Mouse (Mus musculus) sigmoid colon, adult 10 weeks (tissue): ENCODE measurements around the gene Sept5. TPM values are rescaled to one million over a fixed set of nuclear protein-coding genes. Genes with fewer than 3 reads are reported as not detected.

Experiments
- polyA plus RNA-seq: library from polyadenylated mRNA; stranded (reverse); fragments of 350-450 nt; fragmentation: Illumina TruSeq; extraction: RNeasy Lipid Tissue Mini Kit (QIAGEN cat#74804); gene quantifications from one replicate; pipeline ENCODE4 v1.2.3, GENCODE M21; 2014; ENCODE audit warnings: low read depth, low replicate concordance

Gene Sept5
- polyA plus RNA-seq, result 1.5 TPM

DNA sequence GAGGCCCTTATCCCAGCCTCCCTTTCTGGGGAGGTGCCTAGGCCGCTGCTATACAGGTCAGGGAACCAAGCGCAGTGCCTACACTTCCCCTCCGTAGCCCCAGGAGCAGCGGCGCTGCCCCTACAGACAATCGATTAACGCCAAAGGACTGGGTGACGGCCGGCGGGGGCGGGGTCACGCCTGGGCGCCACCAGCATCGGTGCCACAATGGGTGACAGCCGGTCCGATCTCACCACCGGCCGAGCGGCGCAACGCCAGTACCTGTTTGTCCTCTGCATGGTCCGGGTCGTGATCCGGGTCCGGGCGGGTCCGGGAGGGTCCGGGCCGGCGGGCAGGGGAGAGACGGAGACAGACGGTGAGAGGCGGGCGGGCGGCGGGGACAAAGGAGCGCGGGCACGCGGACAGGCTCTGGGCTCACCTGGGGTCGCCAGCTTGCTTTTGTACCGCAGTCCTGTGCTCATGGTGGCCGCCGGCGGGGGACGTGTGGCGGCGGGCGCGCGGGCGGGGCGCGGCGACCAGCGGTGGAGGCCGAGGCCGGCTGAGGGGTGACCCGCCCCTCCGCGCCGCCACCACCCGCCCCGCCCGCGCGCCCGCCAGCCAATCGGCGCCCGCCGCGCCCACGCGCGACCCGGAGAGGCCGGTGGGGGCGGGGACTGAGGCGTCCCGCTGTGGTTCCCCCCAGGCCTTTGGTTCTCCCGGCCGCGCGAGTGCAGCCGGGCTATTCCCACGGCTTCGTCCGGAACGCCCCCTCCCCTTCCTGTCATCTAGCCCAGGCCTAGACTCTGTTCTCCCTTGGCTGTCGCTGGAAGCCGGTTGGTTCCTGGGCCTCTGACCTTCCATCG is at the start of gene Sept5:
TSS of gene Sept5 (minus strand) at position 565 of the 842 bp plus-strand sequence.

DNA sequence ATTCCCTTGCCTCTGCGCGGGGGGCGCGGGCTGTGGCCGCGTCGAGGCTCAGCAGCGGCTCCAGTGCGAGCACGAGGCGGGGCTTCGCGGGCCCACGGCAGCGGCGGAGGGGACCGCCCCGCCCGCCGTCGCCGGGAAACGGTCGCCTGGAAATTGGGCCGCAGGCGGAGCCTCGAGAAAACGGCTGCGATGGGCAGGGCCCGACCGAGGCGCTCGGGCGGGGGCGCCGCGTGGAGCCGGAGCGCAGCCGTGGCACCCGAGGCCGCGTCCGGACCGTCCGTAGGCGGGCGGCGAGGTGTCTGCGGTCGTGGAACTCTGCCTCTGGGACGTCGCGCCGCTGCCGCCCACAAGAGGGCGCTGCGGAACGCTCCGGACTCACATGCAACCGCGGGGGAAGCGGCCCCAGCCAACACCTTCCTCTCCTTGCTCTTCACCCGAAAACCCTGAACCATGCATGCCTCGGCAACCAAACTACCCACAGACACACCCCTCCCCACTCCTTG is 3.3 kb downstream of the Sept5 start, which contains the start of gene Gm49601:
TSS of gene Gm49601 (minus strand) at position 52 of the 503 bp plus-strand sequence.

GRCm38 (mm10) chr16:18622019-18622418 is 7.7 kb downstream of the Sept5 start, which contains the start of gene Gp1bb:
TSS of gene Gp1bb (minus strand) at chr16:18622403.

DNA sequence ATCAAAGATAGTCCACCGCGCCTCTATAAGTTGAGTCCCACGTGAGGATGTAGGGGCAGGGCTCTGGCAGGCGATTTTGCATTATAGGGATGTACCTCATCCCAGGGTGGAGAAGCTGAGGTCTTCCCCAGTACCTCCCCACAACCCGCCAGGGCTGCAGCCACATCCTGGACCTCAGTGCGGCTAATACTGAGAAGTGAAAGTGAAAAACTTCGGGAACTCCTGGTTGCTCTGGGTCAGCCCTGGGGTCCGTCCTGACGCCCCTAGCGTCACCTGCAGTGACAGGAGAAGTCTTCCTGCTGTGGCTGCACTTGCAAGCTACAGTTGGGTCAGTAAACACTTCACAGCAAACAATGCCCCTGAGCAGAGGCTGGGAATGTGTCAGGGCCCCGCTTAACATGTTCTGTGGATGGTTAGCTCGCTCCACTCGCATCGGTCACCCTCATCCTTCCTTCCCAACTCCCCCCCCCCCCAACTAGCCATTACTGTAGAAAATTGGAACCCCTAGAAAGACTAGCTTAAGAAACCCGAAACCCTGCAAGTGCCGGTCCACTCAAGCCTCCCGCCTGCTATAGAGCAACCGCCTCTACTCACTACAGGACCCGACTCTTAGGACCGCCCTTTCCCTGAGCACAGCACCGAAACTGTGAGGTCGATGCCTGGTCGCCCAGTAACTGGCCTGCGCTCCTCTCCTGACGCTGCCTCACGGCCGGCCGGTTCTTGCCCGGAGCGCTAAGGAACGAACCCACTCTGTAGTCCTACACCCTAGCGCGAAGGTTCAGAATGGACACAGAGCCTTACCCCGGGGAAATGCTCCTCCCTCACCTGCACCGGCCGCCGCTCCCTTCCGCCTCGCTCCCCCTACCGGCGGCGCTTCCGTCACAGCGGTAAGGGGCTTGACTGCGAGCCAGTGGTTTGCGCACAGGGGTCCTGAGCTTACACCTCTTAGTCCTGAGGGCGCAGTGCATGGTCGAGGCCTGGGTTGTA is 39.7 kb downstream of the Sept5 start, which contains the start of gene Tbx1:
TSS of gene Tbx1 (minus strand) at position 868 of the 987 bp plus-strand sequence.

Other genes starting within 250 kb of the Sept5 start
- gene Txnrd2, start 203.6 kb downstream of the Sept5 start, polyA plus RNA-seq, result 0.88 TPM
- gene Comt, start 203.1 kb downstream of the Sept5 start, polyA plus RNA-seq, result 6.7 TPM
- gene Gnb1l, start 131.2 kb downstream of the Sept5 start, polyA plus RNA-seq, result not detected
- not detected for gene Rtl10, start 131.1 kb downstream of the Sept5 start, polyA plus RNA-seq
- gene Tbx1, start 39.3 kb downstream of the Sept5 start, polyA plus RNA-seq, result 0.35 TPM
- gene Gp1bb, start 7.6 kb downstream of the Sept5 start, polyA plus RNA-seq, result not detected
- 2.0 TPM for gene Gm49601, start 3.5 kb downstream of the Sept5 start, polyA plus RNA-seq
- gene Cldn5, start 146.9 kb upstream of the Sept5 start, polyA plus RNA-seq, result not detected
- gene Ufd1, start 181.8 kb upstream of the Sept5 start, polyA plus RNA-seq, result 81.4 TPM
- gene Cdc45, start 182.0 kb upstream of the Sept5 start, polyA plus RNA-seq, result 2.7 TPM
- gene 2510002D24Rik, start 206.6 kb upstream of the Sept5 start, polyA plus RNA-seq, result 12.2 TPM
- gene Gm28539, start 206.6 kb upstream of the Sept5 start, polyA plus RNA-seq, result not detected
- 52.5 TPM for gene Mrpl40, start 246.9 kb upstream of the Sept5 start, polyA plus RNA-seq
- 18.1 TPM for gene Hira, start 247.1 kb upstream of the Sept5 start, polyA plus RNA-seq